Mouse (Mus musculus): ENCODE measurements around the gene Pgp. TPM values are rescaled to one million over a fixed set of nuclear protein-coding genes. Genes with fewer than 3 reads are reported as not detected.

Gene Pgp
- total and polyA plus RNA-seq, 3 experiments, result 13.3 to 58.3 (median 19.6) TPM

GRCm38 (mm10) chr17:24507806-24508460 is 37.7 kb downstream of the Pgp start:
- TF ChIP-seq GATA1 (IDR thresholded peaks at IDR 0.05; ENCODE audit: borderline replicate concordance, low read length) (no peak), POLR2AphosphoS5 (IDR thresholded peaks at IDR 0.05; ENCODE audit: insufficient replicate concordance, low read depth, low read length) (no peak), CTCF (IDR thresholded peaks at IDR 0.05; ENCODE audit: low read depth, low read length) (no peak), GATA2 (IDR thresholded peaks at IDR 0.05; ENCODE audit: borderline replicate concordance, low read depth, low read length) (no peak), TAL1 (conservative IDR thresholded peaks at IDR 0.05; ENCODE audit: low read depth, low read length) (no peak)
- H3K9me3 ChIP-seq (replicated peaks), result no peaks in the 10 kb centered on the region
- ATAC-seq (ENCODE audit: extremely low read depth, insufficient number of reproducible peaks, low FRiP score, poor library complexity, severe bottlenecking) (no peak), DNase-seq (ENCODE audit: low spot score) (no peak)
- peaks cover 15% of the 10 kb centered on the region; the same call in 1 of the 2 replicates for H3K27me3 ChIP-seq (ENCODE audit: insufficient read depth, low read length)
- H3K4me1 ChIP-seq (ENCODE audit: insufficient read depth, low read depth, low read length), result 0 out of 2 replicates have a peak, but pooled peaks cover 6% of the 10 kb centered on the region
- H3K4me3 ChIP-seq (ENCODE audit: low read depth, low read length), result no peak overlapping the region
- peaks cover 84% of the 10 kb centered on the region for H3K36me3 ChIP-seq (replicated peaks)

DNA sequence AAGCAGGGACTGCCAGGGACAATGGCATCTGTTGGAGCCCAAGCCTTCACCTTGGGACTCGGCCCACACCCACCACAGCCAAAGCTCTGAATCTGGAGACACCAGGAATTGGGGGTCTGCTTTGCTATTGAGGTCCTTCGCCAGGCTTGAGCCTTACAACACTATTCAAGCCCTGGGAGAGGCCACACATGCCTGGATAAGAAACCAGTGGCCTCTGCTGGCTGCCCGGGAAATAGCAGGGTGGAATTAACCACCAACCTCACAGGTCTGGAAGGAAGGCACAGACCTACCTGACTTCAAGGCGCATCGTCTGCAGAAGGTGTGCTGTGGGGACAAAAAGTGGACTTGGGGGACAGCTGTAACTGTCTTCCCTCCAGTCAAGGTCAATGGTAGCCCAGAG is 43.4 kb downstream of the Pgp start:
- 0 out of 2 replicates have a peak, but pooled peaks have one; percentile 8 for ATAC-seq (ENCODE audit: extremely low read depth, insufficient number of reproducible peaks, low FRiP score, poor library complexity, severe bottlenecking)
- Histone ChIP-seq H3K4me3 (ENCODE audit: low read depth, low read length) (no peak overlapping the region), H3K4me1 (ENCODE audit: insufficient read depth, low read depth, low read length) (peaks cover 12% of the 10 kb centered on the region), H3K27me3 (ENCODE audit: insufficient read depth, low read length) (no peaks in the 10 kb centered on the region), H3K36me3 (replicated peaks) (peaks cover 99% of the 10 kb centered on the region), H3K9me3 (replicated peaks) (no peaks in the 10 kb centered on the region)
- peak; percentile 51 for DNase-seq (ENCODE audit: low spot score)
- TF ChIP-seq TAL1 (conservative IDR thresholded peaks at IDR 0.05; ENCODE audit: low read depth, low read length), result no peak
- no peak for TF ChIP-seq GATA2 (IDR thresholded peaks at IDR 0.05; ENCODE audit: borderline replicate concordance, low read depth, low read length)
- no peak for TF ChIP-seq POLR2AphosphoS5 (IDR thresholded peaks at IDR 0.05; ENCODE audit: insufficient replicate concordance, low read depth, low read length)
- TF ChIP-seq GATA1 (IDR thresholded peaks at IDR 0.05; ENCODE audit: borderline replicate concordance, low read length), result no peak
- TF ChIP-seq CTCF (IDR thresholded peaks at IDR 0.05; ENCODE audit: low read depth, low read length), result no peak

GRCm38 (mm10) chr17:24514270-24515257 is 44.4 kb downstream of the Pgp start:
- H3K9me3 ChIP-seq (replicated peaks), result no peaks in the 10 kb centered on the region
- no peaks in the 10 kb centered on the region for H3K27me3 ChIP-seq (ENCODE audit: insufficient read depth, low read length)
- no peak for TF ChIP-seq CTCF (IDR thresholded peaks at IDR 0.05; ENCODE audit: low read depth, low read length)
- no peak for TF ChIP-seq TAL1 (conservative IDR thresholded peaks at IDR 0.05; ENCODE audit: low read depth, low read length)
- TF ChIP-seq GATA2 (IDR thresholded peaks at IDR 0.05; ENCODE audit: borderline replicate concordance, low read depth, low read length), result no peak
- no peak for TF ChIP-seq GATA1 (IDR thresholded peaks at IDR 0.05; ENCODE audit: borderline replicate concordance, low read length)
- TF ChIP-seq POLR2AphosphoS5 (IDR thresholded peaks at IDR 0.05; ENCODE audit: insufficient replicate concordance, low read depth, low read length), result no peak
- no peak overlapping the region for H3K4me3 ChIP-seq (ENCODE audit: low read depth, low read length)
- peaks cover 99% of the 10 kb centered on the region for H3K36me3 ChIP-seq (replicated peaks)
- DNase-seq (ENCODE audit: low spot score) (no peak), ATAC-seq (ENCODE audit: extremely low read depth, insufficient number of reproducible peaks, low FRiP score, poor library complexity, severe bottlenecking) (no peak)
- H3K4me1 ChIP-seq (ENCODE audit: insufficient read depth, low read depth, low read length), result peaks cover 12% of the 10 kb centered on the region

DNA sequence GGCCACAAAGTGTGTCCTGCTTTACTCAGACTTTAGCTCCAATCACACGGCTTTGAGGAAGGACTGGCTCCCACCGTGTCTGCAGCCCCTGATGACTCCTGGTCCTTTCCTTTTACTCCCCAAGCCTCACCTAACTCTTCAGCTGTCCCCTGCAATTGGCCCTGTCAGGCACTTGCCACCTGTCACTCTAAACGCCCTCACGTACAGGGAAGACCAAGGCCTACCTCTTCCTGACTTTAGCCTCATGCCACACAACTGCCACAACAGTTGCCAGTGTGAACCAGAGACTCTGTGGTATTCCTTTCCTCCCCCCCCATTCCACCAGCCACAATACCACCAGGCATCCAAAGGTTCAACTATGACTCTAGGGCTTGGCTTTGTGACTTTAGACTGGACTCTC is 50.3 kb downstream of the Pgp start:
- TF ChIP-seq TAL1 (conservative IDR thresholded peaks at IDR 0.05; ENCODE audit: low read depth, low read length), result no peak
- no peak for TF ChIP-seq CTCF (IDR thresholded peaks at IDR 0.05; ENCODE audit: low read depth, low read length)
- no peak for TF ChIP-seq GATA1 (IDR thresholded peaks at IDR 0.05; ENCODE audit: borderline replicate concordance, low read length)
- TF ChIP-seq GATA2 (IDR thresholded peaks at IDR 0.05; ENCODE audit: borderline replicate concordance, low read depth, low read length), result no peak
- TF ChIP-seq POLR2AphosphoS5 (IDR thresholded peaks at IDR 0.05; ENCODE audit: insufficient replicate concordance, low read depth, low read length), result no peak
- H3K36me3 ChIP-seq (replicated peaks), result peaks cover 93% of the 10 kb centered on the region
- peaks cover 40% of the 10 kb centered on the region for H3K4me1 ChIP-seq (ENCODE audit: insufficient read depth, low read depth, low read length)
- DNase-seq (ENCODE audit: low spot score), result no peak
- no peak overlapping the region for H3K4me3 ChIP-seq (ENCODE audit: low read depth, low read length)
- H3K27me3 ChIP-seq (ENCODE audit: insufficient read depth, low read length), result no peaks in the 10 kb centered on the region
- no peaks in the 10 kb centered on the region for H3K9me3 ChIP-seq (replicated peaks)
- ATAC-seq (ENCODE audit: extremely low read depth, insufficient number of reproducible peaks, low FRiP score, poor library complexity, severe bottlenecking), result no peak

Other genes with a start within 250 kb of the Pgp start
Only the 20 nearest of the 25 such genes appear.
- 65.0 and 73.4 TPM in 2 replicates for gene Ccnf, start 218.9 kb upstream of the Pgp start, total RNA-seq (2014; fragmentation: Nextera tagmentation)
- 59.1 and 65.1 TPM in 2 replicates for gene Ccnf, start 218.9 kb upstream of the Pgp start, total RNA-seq (2017)
- gene Ccnf, start 218.9 kb upstream of the Pgp start, polyA plus RNA-seq (2012), result 87.0 and 87.6 TPM in 2 replicates
- gene Abca17, start 119.3 kb upstream of the Pgp start, total RNA-seq (2014; fragmentation: Nextera tagmentation), result not detected in 2 replicates
- gene Abca17, start 119.3 kb upstream of the Pgp start, total RNA-seq (2017), result under 0.01 and 0.12 TPM in 2 replicates
- gene Abca17, start 119.3 kb upstream of the Pgp start, polyA plus RNA-seq (2012), result not detected in 2 replicates
- 65.4 and 68.9 TPM in 2 replicates for gene Abca3, start 118.4 kb upstream of the Pgp start, total RNA-seq (2014; fragmentation: Nextera tagmentation)
- gene Abca3, start 118.4 kb upstream of the Pgp start, total RNA-seq (2017), result 22.1 and 24.0 TPM in 2 replicates
- gene Abca3, start 118.4 kb upstream of the Pgp start, polyA plus RNA-seq (2012), result 29.2 and 29.5 TPM in 2 replicates
- gene Rnps1, start 55.8 kb upstream of the Pgp start, total RNA-seq (2014; fragmentation: Nextera tagmentation), result 121 and 123 TPM in 2 replicates
- gene Rnps1, start 55.8 kb upstream of the Pgp start, total RNA-seq (2017), result 152 and 177 TPM in 2 replicates
- 428 and 563 TPM in 2 replicates for gene Rnps1, start 55.8 kb upstream of the Pgp start, polyA plus RNA-seq (2012)
- gene Eci1, start 43.8 kb upstream of the Pgp start, total RNA-seq (2014; fragmentation: Nextera tagmentation), result 53.1 and 65.7 TPM in 2 replicates
- 39.4 and 45.4 TPM in 2 replicates for gene Eci1, start 43.8 kb upstream of the Pgp start, total RNA-seq (2017)
- 40.9 and 52.2 TPM in 2 replicates for gene Eci1, start 43.8 kb upstream of the Pgp start, polyA plus RNA-seq (2012)
- 0.73 and 1.3 TPM in 2 replicates for gene Dnase1l2, start 27.3 kb upstream of the Pgp start, total RNA-seq (2014; fragmentation: Nextera tagmentation)
- 1.7 and 2.3 TPM in 2 replicates for gene Dnase1l2, start 27.3 kb upstream of the Pgp start, total RNA-seq (2017)
- 0.05 and 0.18 TPM in 2 replicates for gene Dnase1l2, start 27.3 kb upstream of the Pgp start, polyA plus RNA-seq (2012)
- 21.7 and 37.2 TPM in 2 replicates for gene E4f1, start 79 bp upstream of the Pgp start, total RNA-seq (2014; fragmentation: Nextera tagmentation)
- 17.4 and 18.4 TPM in 2 replicates for gene E4f1, start 79 bp upstream of the Pgp start, total RNA-seq (2017)
- 17.1 and 19.7 TPM in 2 replicates for gene E4f1, start 79 bp upstream of the Pgp start, polyA plus RNA-seq (2012)
- gene Bricd5, start 3.5 kb downstream of the Pgp start, total RNA-seq (2014; fragmentation: Nextera tagmentation), result not detected in 2 replicates
- 0.33 and 0.58 TPM in 2 replicates for gene Bricd5, start 3.5 kb downstream of the Pgp start, total RNA-seq (2017)
- gene Bricd5, start 3.5 kb downstream of the Pgp start, polyA plus RNA-seq (2012), result 0.23 and 0.27 TPM in 2 replicates
- 5.2 and 7.0 TPM in 2 replicates for gene Mlst8, start 8.7 kb downstream of the Pgp start, total RNA-seq (2014; fragmentation: Nextera tagmentation)
- 17.2 and 19.7 TPM in 2 replicates for gene Mlst8, start 8.7 kb downstream of the Pgp start, total RNA-seq (2017)
- 6.4 and 7.1 TPM in 2 replicates for gene Mlst8, start 8.7 kb downstream of the Pgp start, polyA plus RNA-seq (2012)
- gene Caskin1, start 18.2 kb downstream of the Pgp start, total RNA-seq (2014; fragmentation: Nextera tagmentation), result not detected in 2 replicates
- 0.11 and 0.29 TPM in 2 replicates for gene Caskin1, start 18.2 kb downstream of the Pgp start, total RNA-seq (2017)
- not detected in 2 replicates for gene Caskin1, start 18.2 kb downstream of the Pgp start, polyA plus RNA-seq (2012)
- 62.8 and 70.6 TPM in 2 replicates for gene Traf7, start 57.5 kb downstream of the Pgp start, total RNA-seq (2014; fragmentation: Nextera tagmentation)
- 81.7 and 103 TPM in 2 replicates for gene Traf7, start 57.5 kb downstream of the Pgp start, total RNA-seq (2017)
- 153 and 198 TPM in 2 replicates for gene Traf7, start 57.5 kb downstream of the Pgp start, polyA plus RNA-seq (2012)
- gene Rab26, start 63.8 kb downstream of the Pgp start, total RNA-seq (2014; fragmentation: Nextera tagmentation), result 0.83 TPM in 1 of 2 replicates, not detected in the other
- gene Rab26, start 63.8 kb downstream of the Pgp start, total RNA-seq (2017), result 0.35 and 0.49 TPM in 2 replicates
- 0.24 and 0.26 TPM in 2 replicates for gene Rab26, start 63.8 kb downstream of the Pgp start, polyA plus RNA-seq (2012)
- 14.4 and 28.0 TPM in 2 replicates for gene Pkd1, start 79.4 kb downstream of the Pgp start, total RNA-seq (2014; fragmentation: Nextera tagmentation)
- 5.0 and 10.3 TPM in 2 replicates for gene Pkd1, start 79.4 kb downstream of the Pgp start, total RNA-seq (2017)
- gene Pkd1, start 79.4 kb downstream of the Pgp start, polyA plus RNA-seq (2012), result 4.1 and 5.8 TPM in 2 replicates
- 114 and 146 TPM in 2 replicates for gene Tsc2, start 162.2 kb downstream of the Pgp start, total RNA-seq (2014; fragmentation: Nextera tagmentation)
- 38.0 and 39.7 TPM in 2 replicates for gene Tsc2, start 162.2 kb downstream of the Pgp start, total RNA-seq (2017)
- gene Tsc2, start 162.2 kb downstream of the Pgp start, polyA plus RNA-seq (2012), result 66.5 and 77.5 TPM in 2 replicates
- gene Nthl1, start 162.3 kb downstream of the Pgp start, total RNA-seq (2014; fragmentation: Nextera tagmentation), result 3.8 and 9.1 TPM in 2 replicates
- 9.8 and 16.9 TPM in 2 replicates for gene Nthl1, start 162.3 kb downstream of the Pgp start, total RNA-seq (2017)
- 17.8 and 21.5 TPM in 2 replicates for gene Nthl1, start 162.3 kb downstream of the Pgp start, polyA plus RNA-seq (2012)
- gene Slc9a3r2, start 179.9 kb downstream of the Pgp start, total RNA-seq (2014; fragmentation: Nextera tagmentation), result not detected in 2 replicates
- gene Slc9a3r2, start 179.9 kb downstream of the Pgp start, total RNA-seq (2017), result 0.16 TPM in 1 of 2 replicates, not detected in the other
- 0.03 and 0.07 TPM in 2 replicates for gene Slc9a3r2, start 179.9 kb downstream of the Pgp start, polyA plus RNA-seq (2012)
- not detected in 2 replicates for gene Npw, start 188.1 kb downstream of the Pgp start, total RNA-seq (2014; fragmentation: Nextera tagmentation)
- not detected in 2 replicates for gene Npw, start 188.1 kb downstream of the Pgp start, total RNA-seq (2017)
- gene Npw, start 188.1 kb downstream of the Pgp start, polyA plus RNA-seq (2012), result not detected in 2 replicates
- gene Zfp598, start 199.3 kb downstream of the Pgp start, total RNA-seq (2014; fragmentation: Nextera tagmentation), result 55.9 and 59.1 TPM in 2 replicates
- 11.2 and 12.0 TPM in 2 replicates for gene Zfp598, start 199.3 kb downstream of the Pgp start, total RNA-seq (2017)
- gene Zfp598, start 199.3 kb downstream of the Pgp start, polyA plus RNA-seq (2012), result 86.4 and 99.2 TPM in 2 replicates
- not detected in 2 replicates for gene Syngr3, start 219.6 kb downstream of the Pgp start, total RNA-seq (2014; fragmentation: Nextera tagmentation)
- 0.17 TPM in 1 of 2 replicates, not detected in the other for gene Syngr3, start 219.6 kb downstream of the Pgp start, total RNA-seq (2017)
- 0.08 and 0.12 TPM in 2 replicates for gene Syngr3, start 219.6 kb downstream of the Pgp start, polyA plus RNA-seq (2012)
- 10.5 and 15.7 TPM in 2 replicates for gene Gfer, start 225.8 kb downstream of the Pgp start, total RNA-seq (2014; fragmentation: Nextera tagmentation)
- gene Gfer, start 225.8 kb downstream of the Pgp start, total RNA-seq (2017), result 34.1 and 46.4 TPM in 2 replicates
- gene Gfer, start 225.8 kb downstream of the Pgp start, polyA plus RNA-seq (2012), result 149 and 184 TPM in 2 replicates